Mouse (Mus musculus) spleen, adult 2 months (tissue): Measurements from ENCODE around the gene Xrn1. TPM values are rescaled to one million over a fixed set of nuclear protein-coding genes. Genes with fewer than 3 reads are reported as not detected.

ENCODE experiments used
- DNase-seq, 2 experiments: peaks; one replicate each; pipeline versions ENCODE4 v3.0.0 to v3.0.0-alpha.2; 2012 to 2021; ENCODE audit warnings: low spot score in 2 of 2, low read depth in 1 of 2
- H3K27ac ChIP-seq: fragments of 200-500 bp; 2 replicates; pipeline ENCODE4 v1.5.1; 2012; ENCODE audit warnings: low read length, inconsistent platforms; ENCODE audit not compliant: insufficient read depth
- H3K27me3 ChIP-seq: fragments of 200-500 bp; 2 replicates; pipeline ENCODE4 v1.6.1; 2012; ENCODE audit warnings: mild to moderate bottlenecking, moderate library complexity, low read length, inconsistent platforms; ENCODE audit not compliant: control insufficient read depth, insufficient read depth
- H3K36me3 ChIP-seq: fragments of 200-500 bp; 2 replicates; pipeline ENCODE4 v1.6.1; 2012; ENCODE audit warnings: mild to moderate bottlenecking, low read length, inconsistent platforms; ENCODE audit not compliant: control insufficient read depth, insufficient read depth
- H3K4me1 ChIP-seq: fragments of 200-500 bp; 2 replicates; pipeline ENCODE4 v1.6.1; 2011; ENCODE audit warnings: inconsistent platforms; ENCODE audit not compliant: control insufficient read depth, insufficient read depth, insufficient read length
- H3K4me3 ChIP-seq: fragments of 200-500 bp; 2 replicates; pipeline ENCODE4 v1.5.1; 2011; ENCODE audit warnings: mild to moderate bottlenecking, inconsistent platforms; ENCODE audit not compliant: insufficient read depth, insufficient read length; ENCODE audit errors: extremely low read depth
- CTCF ChIP-seq: fragments of 200-500 bp; IDR thresholded peaks from 2 replicates; pipeline ENCODE4 v1.5.1; 2011; ENCODE audit warnings: mild to moderate bottlenecking, inconsistent platforms; ENCODE audit not compliant: insufficient read depth, insufficient read length, insufficient replicate concordance; ENCODE audit errors: extremely low read depth
- POLR2A ChIP-seq: fragments of 200-500 bp; IDR thresholded peaks from 2 replicates; pipeline ENCODE4 v1.6.1; 2011; ENCODE audit warnings: low read depth, low read length, inconsistent platforms
- WGBS: fragments of 180-500 bp; shearing (Covaris S2); methylation state at CpG from one replicate; pipeline ENCODE4 v1.1.7; 2018; 5-methylcytosine and 5-hydroxymethylcytosine counted together
- polyA plus RNA-seq: library from polyadenylated mRNA; depleted of rRNA; stranded (reverse); fragments of >200 nt; gene quantifications from 2 replicates; pipeline ENCODE4 v1.2.3, GENCODE M21; 2012

Gene Xrn1
- polyA plus RNA-seq, 1 experiment: 3.0 TPM

DNA sequence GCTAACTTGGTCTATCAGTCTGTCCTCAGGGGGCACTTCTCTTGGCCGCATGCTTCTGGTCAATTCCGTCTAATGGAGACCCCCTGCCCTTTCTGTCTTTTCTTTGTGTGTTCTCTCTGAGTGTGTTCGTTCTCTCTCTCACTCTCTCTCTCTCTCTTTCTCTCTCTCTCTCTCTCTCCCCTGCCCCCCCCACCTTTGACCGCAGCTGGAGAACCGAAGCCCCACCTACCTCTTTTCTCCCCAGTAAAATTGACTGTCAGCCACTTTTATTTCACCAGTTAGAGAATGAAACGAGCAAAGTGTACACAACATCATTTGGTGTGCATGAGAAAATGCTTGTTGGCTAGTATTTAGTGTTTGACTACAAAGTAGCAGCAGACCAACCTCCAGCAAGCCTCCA lies 4.7 kb downstream of the Xrn1 start:
- Histone ChIP-seq H3K27ac (no peak overlapping the region), H3K27me3 (no peaks in the 10 kb centered on the region), H3K36me3 (peaks cover under 1% of the 10 kb centered on the region; the same call in 1 of the 2 replicates), H3K4me3 (no peak overlapping the region), H3K4me1 (no peaks in the 10 kb centered on the region; the same call in none of the 2 replicates)
- TF ChIP-seq POLR2A: no peak
- no peak for TF ChIP-seq CTCF
- 83% methylated on average over 6 of the region's 6 CpGs for WGBS
- no peak for DNase-seq

DNA sequence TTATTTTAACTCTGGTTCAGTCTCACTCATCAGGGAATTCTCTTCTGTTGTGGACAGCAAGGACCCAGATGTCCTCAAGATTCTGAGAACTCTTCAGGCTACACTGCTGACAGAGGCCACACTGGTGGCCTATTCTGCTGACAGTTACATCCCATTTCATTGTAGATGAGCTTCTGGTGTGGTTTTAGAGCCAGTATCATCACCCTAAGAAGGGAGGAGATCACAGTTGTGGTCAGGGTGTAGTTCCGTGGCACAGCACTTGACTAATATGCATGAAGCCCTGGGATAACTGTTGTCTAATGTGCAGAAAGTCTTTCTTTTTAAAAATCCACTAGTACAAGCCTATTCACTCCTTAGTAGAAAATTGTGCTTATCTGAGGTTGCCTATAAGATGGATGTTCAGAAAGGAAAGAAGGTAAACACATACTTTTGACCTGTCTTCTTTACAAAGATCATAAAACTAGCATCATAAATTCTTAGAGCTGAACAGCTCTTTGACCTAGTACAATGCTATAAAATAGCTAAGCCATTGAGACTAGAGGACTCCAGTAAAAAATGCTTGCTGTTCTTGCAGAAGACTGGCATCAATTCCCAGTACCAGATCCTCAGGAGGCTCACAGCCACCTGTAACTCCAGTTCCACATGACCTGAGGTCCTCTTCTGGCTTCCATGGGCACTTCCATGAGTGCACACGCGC lies 5.3 kb downstream of the Xrn1 start:
- H3K27ac ChIP-seq: no peak overlapping the region
- H3K27me3 ChIP-seq: no peaks in the 10 kb centered on the region
- no peak for DNase-seq
- TF ChIP-seq CTCF (no peak), POLR2A (no peak)
- no peak overlapping the region for H3K4me3 ChIP-seq
- H3K36me3 ChIP-seq: peaks cover 5% of the 10 kb centered on the region
- no peaks in the 10 kb centered on the region; the same call in none of the 2 replicates for H3K4me1 ChIP-seq
- WGBS: 76% methylated on average over 3 of the region's 3 CpGs

DNA sequence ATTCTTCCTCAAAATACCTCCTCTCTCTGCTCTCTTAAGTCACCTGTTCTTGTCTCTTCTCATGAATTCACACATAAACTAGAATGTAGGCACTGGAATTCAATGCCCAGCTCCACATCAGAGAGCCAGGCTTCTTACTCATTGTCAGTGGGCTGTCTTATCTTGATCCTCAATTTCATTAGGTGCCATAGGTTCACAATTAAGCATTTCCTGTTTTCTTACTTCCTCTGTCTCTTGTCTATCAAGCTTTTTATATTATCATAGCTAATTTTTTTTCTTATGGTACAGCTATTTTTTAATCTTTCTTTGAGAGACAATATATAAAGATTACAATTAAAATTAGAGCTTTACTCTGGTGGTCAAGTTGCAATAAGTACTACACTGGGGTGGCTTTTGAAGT lies 6.5 kb downstream of the Xrn1 start:
- Histone ChIP-seq H3K4me3 (no peak overlapping the region), H3K27ac (no peak overlapping the region), H3K36me3 (peaks cover 8% of the 10 kb centered on the region), H3K27me3 (no peaks in the 10 kb centered on the region), H3K4me1 (no peaks in the 10 kb centered on the region; the same call in none of the 2 replicates)
- DNase-seq: no peak
- TF ChIP-seq POLR2A (no peak), CTCF (no peak)

DNA sequence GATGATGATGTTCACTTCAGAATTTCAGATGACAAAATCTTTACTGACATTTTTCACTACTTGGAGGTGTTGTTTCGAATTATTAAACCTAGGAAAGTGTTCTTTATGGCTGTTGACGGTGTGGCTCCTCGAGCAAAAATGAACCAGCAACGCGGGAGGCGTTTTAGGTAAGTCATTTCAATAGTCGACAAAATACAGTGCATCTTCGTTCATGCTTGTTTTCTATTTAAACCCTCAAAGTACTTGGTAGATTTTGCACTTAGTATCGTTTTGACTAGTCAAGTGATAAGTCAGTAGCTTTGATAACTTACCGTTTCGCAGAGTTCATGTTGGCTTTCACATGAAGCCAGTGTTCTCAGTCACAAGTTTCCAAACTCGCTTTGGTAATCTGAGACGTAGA lies 9.5 kb downstream of the Xrn1 start:
- WGBS: 91% methylated on average over 13 of the region's 13 CpGs
- H3K4me3 ChIP-seq: no peak overlapping the region
- H3K27ac ChIP-seq: no peak overlapping the region
- H3K4me1 ChIP-seq: no peaks in the 10 kb centered on the region; the same call in 1 of the 2 replicates
- TF ChIP-seq POLR2A: no peak
- TF ChIP-seq CTCF: no peak
- peaks cover 13% of the 10 kb centered on the region for H3K36me3 ChIP-seq
- no peak for DNase-seq
- H3K27me3 ChIP-seq: no peaks in the 10 kb centered on the region

DNA sequence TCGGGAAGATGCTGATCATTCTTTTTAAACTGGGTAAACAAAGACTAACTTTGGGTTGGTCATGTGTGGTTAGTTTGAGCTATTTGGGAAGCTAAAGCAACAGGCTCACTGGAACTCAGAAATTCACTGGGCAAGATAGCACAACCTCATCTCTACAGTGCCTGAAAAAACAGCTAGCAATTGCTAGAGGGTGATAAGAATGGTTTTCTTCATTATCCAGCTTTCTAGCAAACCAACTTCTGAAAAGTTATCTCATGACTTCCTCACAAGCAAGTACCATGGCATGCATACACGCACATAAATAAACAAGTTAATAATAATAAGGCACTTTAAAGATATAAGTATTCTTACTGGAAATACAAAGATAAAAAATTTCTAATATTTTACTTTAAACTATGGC lies 23.7 kb downstream of the Xrn1 start:
- Histone ChIP-seq H3K27ac (no peak overlapping the region), H3K4me3 (no peak overlapping the region), H3K4me1 (no peaks in the 10 kb centered on the region), H3K36me3 (peaks cover 34% of the 10 kb centered on the region), H3K27me3 (no peaks in the 10 kb centered on the region)
- WGBS: 90% methylated on average over 2 of the region's 2 CpGs
- no peak for TF ChIP-seq CTCF
- no peak for DNase-seq

DNA sequence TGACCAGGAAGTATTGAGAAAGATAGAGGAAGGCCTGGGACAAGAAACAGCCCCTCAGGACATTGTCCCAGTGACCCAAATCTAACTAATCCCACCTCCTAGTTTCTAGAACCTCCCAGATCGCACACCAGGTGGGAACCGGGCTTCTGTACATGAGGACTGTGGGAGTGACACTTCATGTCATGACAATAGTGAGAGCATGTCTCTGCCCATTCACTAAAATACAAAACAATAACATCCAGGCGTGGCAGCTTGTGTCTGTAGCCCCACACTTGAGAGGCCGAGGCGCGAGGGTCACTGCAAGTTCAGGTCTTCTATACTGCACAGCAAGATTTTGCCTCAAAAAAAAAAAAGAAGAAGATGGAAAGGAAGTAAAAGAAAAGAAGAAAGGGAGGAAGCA lies 25.3 kb downstream of the Xrn1 start:
- WGBS: 93% methylated on average over 6 of the region's 6 CpGs
- Histone ChIP-seq H3K27me3 (no peaks in the 10 kb centered on the region), H3K4me3 (no peak overlapping the region), H3K27ac (no peak overlapping the region), H3K4me1 (no peaks in the 10 kb centered on the region), H3K36me3 (peaks cover 34% of the 10 kb centered on the region)
- TF ChIP-seq POLR2A: no peak
- TF ChIP-seq CTCF: no peak
- no peak for DNase-seq

DNA sequence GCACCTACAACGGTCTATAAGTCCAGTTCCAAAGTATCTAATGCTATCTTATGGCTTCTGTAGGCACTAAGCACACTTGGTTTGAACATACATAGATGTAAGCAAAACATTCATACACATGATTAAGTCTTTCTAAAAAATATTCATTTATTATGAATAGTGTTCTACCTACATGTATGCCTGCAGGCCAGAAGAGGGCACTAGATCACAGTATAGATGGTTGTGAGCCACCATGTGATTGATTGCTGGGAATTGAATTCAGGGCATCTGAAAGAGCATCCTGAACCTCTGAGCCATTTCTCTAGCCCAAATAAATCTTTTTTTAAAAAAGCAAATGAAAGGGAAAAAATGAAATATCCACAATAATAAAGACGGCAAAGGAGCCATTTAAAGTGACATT lies 37.7 kb downstream of the Xrn1 start:
- Histone ChIP-seq H3K27ac (no peak overlapping the region), H3K27me3 (no peaks in the 10 kb centered on the region), H3K4me3 (no peak overlapping the region), H3K4me1 (no peaks in the 10 kb centered on the region), H3K36me3 (peaks cover 27% of the 10 kb centered on the region)
- no peak for TF ChIP-seq POLR2A
- TF ChIP-seq CTCF: no peak
- 98% methylated on average over 2 of the region's 2 CpGs for WGBS
- DNase-seq: no peak
